Mouse (Mus musculus): ENCODE data around the gene Gar1. TPM values are rescaled to one million over a fixed set of nuclear protein-coding genes. Genes with fewer than 3 reads are reported as not detected.

Gar1 gene
- total RNA-seq (2012; rRNA removed) (87.1 and 97.3 TPM in 2 replicates), polyA plus RNA-seq (2012; ENCODE audit: insufficient read depth in 1 of 2, insufficient read length in 2 of 2, low read depth in 1 of 2, low replicate concordance in 2 of 2, missing spikeins in 1 of 2) (100 to 1,000 TPM; 461 to 473 TPM)

DNA sequence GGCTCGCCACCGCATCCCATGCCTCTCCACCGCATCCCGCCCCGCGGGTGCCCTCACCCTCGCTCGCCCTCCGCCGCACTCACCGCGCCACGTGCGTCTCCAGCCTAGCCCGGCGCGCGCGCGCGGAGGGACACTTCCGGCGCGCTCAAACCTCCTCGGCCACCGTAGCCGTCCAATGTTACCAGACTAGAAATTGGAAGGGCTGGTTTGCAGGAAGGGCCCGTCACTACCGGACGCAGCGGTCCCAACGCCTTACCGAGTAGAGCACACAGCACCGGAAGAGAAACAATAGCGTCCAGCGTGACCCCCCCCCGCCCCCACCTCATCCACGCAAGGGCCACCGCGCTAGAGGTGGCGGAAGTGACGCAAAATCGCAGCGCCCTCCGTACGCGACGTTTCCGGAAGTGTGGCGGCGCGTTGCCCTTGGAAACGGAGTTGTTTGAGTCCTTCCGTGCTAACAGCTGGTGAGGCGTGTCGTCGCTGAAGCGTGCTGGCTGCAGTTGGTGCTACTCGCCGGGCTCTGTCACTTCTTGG is at the start of gene Gar1:
TSS of gene Gar1 (minus strand) at position 362 of the 534 bp plus-strand sequence.
- peak; percentile 99 for DNase-seq (ENCODE audit: low read depth, low spot score)
- peak; percentile 97 for TF ChIP-seq MYC (IDR thresholded peaks at IDR 0.05; ENCODE audit: low read depth, low read length)
- TF ChIP-seq MYB (IDR thresholded peaks at IDR 0.05; ENCODE audit: low read depth, low read length) = no peak; the same call in 1 of the 2 replicates
- no peak for TF ChIP-seq BHLHE40 (IDR thresholded peaks at IDR 0.05; ENCODE audit: borderline replicate concordance, low read depth, low read length)
- TF ChIP-seq NELFE (IDR thresholded peaks at IDR 0.05; ENCODE audit: low read depth, low read length) = no peak
- no peak for TF ChIP-seq SMC3 (IDR thresholded peaks at IDR 0.05; ENCODE audit: low read depth, low read length)
- TF ChIP-seq RCOR1 (IDR thresholded peaks at IDR 0.05; ENCODE audit: low read depth, low read length) = no peak
- no peak for TF ChIP-seq EP300 (IDR thresholded peaks at IDR 0.05; ENCODE audit: low read depth in 1 of 2, low read length in 2 of 2)
- TF ChIP-seq E2F4 (IDR thresholded peaks at IDR 0.05; ENCODE audit: borderline replicate concordance, low read depth, low read length) = peak; percentile 71; the same call in 1 of the 2 replicates
- peak; percentile 77 for TF ChIP-seq ETS1 (IDR thresholded peaks at IDR 0.05; ENCODE audit: low read depth, low read length)
- TF ChIP-seq ZC3H11A (IDR thresholded peaks at IDR 0.05; ENCODE audit: low read depth, low read length) = no peak; the same call in 1 of the 2 replicates
- TF ChIP-seq GATA1 (IDR thresholded peaks at IDR 0.05; ENCODE audit: low read depth, low read length) = no peak
- peak; percentile 53 for TF ChIP-seq USF1 (IDR thresholded peaks at IDR 0.05; ENCODE audit: low read depth, low read length)
- TF ChIP-seq MAX (IDR thresholded peaks at IDR 0.05; ENCODE audit: low read length) = peak; percentile 95
- peak; percentile 21; the same call in 1 of the 2 replicates for TF ChIP-seq CHD2 (IDR thresholded peaks at IDR 0.05; ENCODE audit: low read length)
- no peak for TF ChIP-seq MEF2A (IDR thresholded peaks at IDR 0.05; ENCODE audit: extremely low read depth, insufficient replicate concordance, low read depth, low read length, poor library complexity, severe bottlenecking)
- TF ChIP-seq JUND (IDR thresholded peaks at IDR 0.05; ENCODE audit: low read depth, low read length) = no peak
- no peak for TF ChIP-seq RAD21 (IDR thresholded peaks at IDR 0.05; ENCODE audit: low read depth, low read length)
- TF ChIP-seq SIN3A (IDR thresholded peaks at IDR 0.05; ENCODE audit: low read length) = peak; percentile 100
- TF ChIP-seq MAFK (IDR thresholded peaks at IDR 0.05; ENCODE audit: borderline replicate concordance, low read depth, low read length) = no peak
- no peak for TF ChIP-seq POLR2AphosphoS5 (IDR thresholded peaks at IDR 0.05; ENCODE audit: borderline replicate concordance, low read depth, low read length)
- peak; percentile 99 for TF ChIP-seq MXI1 (IDR thresholded peaks at IDR 0.05; ENCODE audit: low read depth, low read length)
- TF ChIP-seq TAL1 (IDR thresholded peaks at IDR 0.05; ENCODE audit: low read length) = no peak
- TF ChIP-seq ELF1 (IDR thresholded peaks at IDR 0.05; ENCODE audit: low read depth, low read length) = peak; percentile 95
- no peak for TF ChIP-seq ZNF384 (IDR thresholded peaks at IDR 0.05; ENCODE audit: low read depth, low read length)
- no peak; the same call in 1 of the 2 replicates for TF ChIP-seq TCF12 (IDR thresholded peaks at IDR 0.05; ENCODE audit: low read depth, low read length)
- TF ChIP-seq POLR2AphosphoS2 (IDR thresholded peaks at IDR 0.05; ENCODE audit: low read length) = peak; percentile 36; the same call in 1 of the 2 replicates
- TF ChIP-seq CTCF (IDR thresholded peaks at IDR 0.05 in 2 of 3, conservative IDR thresholded peaks at IDR 0.05 in 1 of 3; ENCODE audit: control insufficient read depth in 1 of 3, insufficient read depth in 1 of 3, low read depth in 2 of 3, low read length in 3 of 3, poor library complexity in 1 of 3, severe bottlenecking in 1 of 3) = no peak
- no peak for TF ChIP-seq ZKSCAN1 (IDR thresholded peaks at IDR 0.05; ENCODE audit: low read depth, low read length)
- TF ChIP-seq KAT2A (conservative IDR thresholded peaks at IDR 0.05; ENCODE audit: low read depth, low read length) = peak; percentile 78
- TF ChIP-seq POLR2A (IDR thresholded peaks at IDR 0.05; ENCODE audit: control insufficient read depth in 1 of 2, insufficient read depth in 1 of 2, low read depth in 1 of 2, low read length in 2 of 2, poor library complexity in 1 of 2) = peak in 1 of 2 experiments; percentile 77; a peak in 2 of 4 replicates
- TF ChIP-seq GABPA (IDR thresholded peaks at IDR 0.05; ENCODE audit: low read depth, low read length) = no peak
- TF ChIP-seq ZMIZ1 (IDR thresholded peaks at IDR 0.05; ENCODE audit: low read depth, low read length) = no peak
- TF ChIP-seq UBTF (IDR thresholded peaks at IDR 0.05; ENCODE audit: borderline replicate concordance, insufficient read depth, low read depth, low read length) = no peak
- no peak for TF ChIP-seq USF2 (IDR thresholded peaks at IDR 0.05; ENCODE audit: borderline replicate concordance in 1 of 2, insufficient read depth in 1 of 2, low read depth in 1 of 2, low read length in 2 of 2)
- TF ChIP-seq CHD1 (IDR thresholded peaks at IDR 0.05; ENCODE audit: low read depth, low read length) = no peak
- TF ChIP-seq HCFC1 (IDR thresholded peaks at IDR 0.05; ENCODE audit: low read depth, low read length) = peak; percentile 93
- TF ChIP-seq TBP (IDR thresholded peaks at IDR 0.05; ENCODE audit: low read depth, low read length) = no peak

More for the DNA sequence above, at the start of gene Gar1:
- Histone ChIP-seq H3K9me3 (replicated peaks; ENCODE audit: insufficient read depth, low read length) (no peaks in the 10 kb centered on the region), H3K27ac (ENCODE audit: control insufficient read depth, low read depth, low read length) (peak within 1 kb of the TSS; percentile 88), H3K79me2 (ENCODE audit: control insufficient read depth, insufficient read depth, low read length, poor library complexity) (peaks cover 32% of the 10 kb centered on the region), H3K4me1 (ENCODE audit: control insufficient read depth in 1 of 2, insufficient read depth in 2 of 2, low read length in 2 of 2) (peaks cover 4 to 25% of the 10 kb centered on the region in 2 experiments; a peak in 3 of 4 replicates), H3K4me3 (ENCODE audit: control insufficient read depth in 1 of 2, insufficient read depth in 1 of 2, low read depth in 2 of 2, low read length in 2 of 2) (peak within 1 kb of the TSS; percentile 78 to 85), H3K9ac (ENCODE audit: control insufficient read depth, low read depth, low read length, poor library complexity, severe bottlenecking) (peak within 1 kb of the TSS; percentile 94), H3K36me3 (ENCODE audit: control insufficient read depth in 1 of 2, insufficient read depth in 2 of 2, low read length in 2 of 2) (peaks cover 7 to 20% of the 10 kb centered on the region in 2 experiments), H3K27me3 (ENCODE audit: control insufficient read depth in 1 of 2, insufficient read depth in 2 of 2, low read length in 2 of 2) (no peaks in the 10 kb centered on the region)

Data from MEL (cell line).